Mouse (Mus musculus): ENCODE results near the gene 4933407L21Rik.

4933407L21Rik gene

GRCm38 (mm10) chr1:85928057-85928687 lies at the start of gene 4933407L21Rik:
Gene 4933407L21Rik, plus strand, starts transcription at chr1:85928483.
- peak; percentile 8 to 34 for DNase-seq (ENCODE audit: low spot score in 2 of 2)

GRCm38 (mm10) chr1:85882003-85882402 lies 46.3 kb upstream of the 4933407L21Rik start:
- DNase-seq (ENCODE audit: low spot score in 2 of 2) = no peak

- no peak for DNase-seq (ENCODE audit: low spot score in 2 of 2)
Observed at GRCm38 (mm10) chr1:85887221-85887620, 41.1 kb upstream of the 4933407L21Rik start.

GRCm38 (mm10) chr1:85894231-85894747 lies 34.0 kb upstream of the 4933407L21Rik start, which contains the start of gene Itm2c:
Gene Itm2c, plus strand, starts transcription at chr1:85894281.
- peak; percentile 77 to 79 for DNase-seq (ENCODE audit: low spot score in 2 of 2)

- peak; percentile 37 to 43 for DNase-seq (ENCODE audit: low spot score in 2 of 2)
Observed at GRCm38 (mm10) chr1:85894748-85895360, 33.4 kb upstream of the 4933407L21Rik start.

GRCm38 (mm10) chr1:85895391-85895837 lies 32.9 kb upstream of the 4933407L21Rik start:
- DNase-seq (ENCODE audit: low spot score in 2 of 2) = peak; percentile 12 to 41

GRCm38 (mm10) chr1:85896110-85896509 lies 32.2 kb upstream of the 4933407L21Rik start:
- DNase-seq (ENCODE audit: low spot score in 2 of 2) = no peak

- DNase-seq (ENCODE audit: low spot score in 2 of 2) = no peak
Observed at GRCm38 (mm10) chr1:85896781-85897700, 31.2 kb upstream of the 4933407L21Rik start.

- no peak for DNase-seq (ENCODE audit: low spot score in 2 of 2)
Observed at GRCm38 (mm10) chr1:85897901-85898760, 30.2 kb upstream of the 4933407L21Rik start.

GRCm38 (mm10) chr1:85898761-85899387 lies 29.4 kb upstream of the 4933407L21Rik start:
- no peak for DNase-seq (ENCODE audit: low spot score in 2 of 2)

- DNase-seq (ENCODE audit: low spot score in 2 of 2) = no peak
Observed at GRCm38 (mm10) chr1:85899388-85899761, 28.9 kb upstream of the 4933407L21Rik start.

- DNase-seq (ENCODE audit: low spot score in 2 of 2) = no peak
Observed at GRCm38 (mm10) chr1:85900521-85901333, 27.6 kb upstream of the 4933407L21Rik start.

- no peak for DNase-seq (ENCODE audit: low spot score in 2 of 2)
Observed at GRCm38 (mm10) chr1:85901516-85902107, 26.7 kb upstream of the 4933407L21Rik start.

- no peak for DNase-seq (ENCODE audit: low spot score in 2 of 2)
Observed at GRCm38 (mm10) chr1:85902108-85902561, 26.1 kb upstream of the 4933407L21Rik start.

GRCm38 (mm10) chr1:85906892-85907291 lies 21.4 kb upstream of the 4933407L21Rik start:
- no peak for DNase-seq (ENCODE audit: low spot score in 2 of 2)

- DNase-seq (ENCODE audit: low spot score in 2 of 2) = no peak
Observed at GRCm38 (mm10) chr1:85908754-85909590, 19.3 kb upstream of the 4933407L21Rik start.

- DNase-seq (ENCODE audit: low spot score in 2 of 2) = no peak
Observed at GRCm38 (mm10) chr1:85913078-85913755, 15.1 kb upstream of the 4933407L21Rik start.

GRCm38 (mm10) chr1:85915890-85916289 lies 12.4 kb upstream of the 4933407L21Rik start:
- DNase-seq (ENCODE audit: low spot score in 2 of 2) = no peak

Data from thymus, postnatal 10 days (tissue).